Mouse (Mus musculus) cerebellum, adult 2 months (tissue): ENCODE measurements around the gene Abcc9. TPM values are rescaled to one million over a fixed set of nuclear protein-coding genes. Genes with fewer than 3 reads are reported as not detected.

Source experiments
- DNase-seq, 2 experiments: peaks; one replicate each; pipeline ENCODE4 v3.0.0; 2021
- H3K27ac ChIP-seq: fragments of 200-500 bp; 2 replicates; pipeline ENCODE4 v1.5.1; 2012; ENCODE audit warnings: low read length, control low read depth, inconsistent platforms; ENCODE audit not compliant: insufficient read depth
- H3K27me3 ChIP-seq: fragments of 200-500 bp; 2 replicates; pipeline ENCODE4 v1.6.1; 2012; ENCODE audit warnings: inconsistent platforms, mild to moderate bottlenecking, low read length, moderate library complexity; ENCODE audit not compliant: control insufficient read depth, insufficient read depth
- H3K4me1 ChIP-seq: fragments of 200-500 bp; 2 replicates; pipeline ENCODE4 v1.6.1; 2011; ENCODE audit warnings: low read length; ENCODE audit not compliant: control insufficient read depth, insufficient read depth
- H3K4me3 ChIP-seq: fragments of 200-500 bp; replicated peaks from 2 replicates; pipeline ENCODE3; 2011; ENCODE audit warnings: mild to moderate bottlenecking, low read depth, low read length, control low read depth; ENCODE audit not compliant: insufficient read depth
- CTCF ChIP-seq: fragments of 200-500 bp; IDR thresholded peaks from 2 replicates; pipeline ENCODE4 v1.5.1; 2011; ENCODE audit warnings: low read depth, mild to moderate bottlenecking, control low read depth, low read length, moderate library complexity, borderline replicate concordance; ENCODE audit not compliant: insufficient read depth
- POLR2A ChIP-seq: fragments of 200-500 bp; IDR thresholded peaks from 2 replicates; pipeline ENCODE4 v1.6.1; 2011; ENCODE audit warnings: low read length, control low read depth, borderline replicate concordance; ENCODE audit not compliant: insufficient read depth
- WGBS: fragments of 180-500 bp; shearing (Covaris S2); methylation state at CpG from one replicate; pipeline ENCODE4 v1.1.7; 2018; 5-methylcytosine and 5-hydroxymethylcytosine counted together
- polyA plus RNA-seq: library from polyadenylated mRNA; depleted of rRNA; stranded (reverse); fragments of >200 nt; gene quantifications from 2 replicates; pipeline ENCODE4 v1.2.3, GENCODE M21; 2012

Gene Abcc9
- polyA plus RNA-seq, 1 experiment: 3.6 TPM

GRCm38 (mm10) chr6:142634530-142635184 lies 67.5 kb downstream of the Abcc9 start:
- Histone ChIP-seq H3K4me1 (no peaks in the 10 kb centered on the region), H3K27ac (no peak overlapping the region), H3K27me3 (no peaks in the 10 kb centered on the region), H3K4me3 (no peak overlapping the region)
- no peak for TF ChIP-seq POLR2A
- no peak for DNase-seq
- 81% methylated on average over 10 of the region's 10 CpGs for WGBS

GRCm38 (mm10) chr6:142623351-142623750 lies 78.8 kb downstream of the Abcc9 start:
- Histone ChIP-seq H3K4me3 (no peak overlapping the region), H3K27me3 (no peaks in the 10 kb centered on the region), H3K27ac (no peak overlapping the region), H3K4me1 (no peaks in the 10 kb centered on the region)
- TF ChIP-seq POLR2A (no peak), CTCF (no peak)
- DNase-seq: no peak
- WGBS: 54% methylated on average over 6 of the region's 6 CpGs

- 0 out of 2 replicates have a peak, but pooled peaks cover 3% of the 10 kb centered on the region for H3K4me1 ChIP-seq
Measured at GRCm38 (mm10) chr6:142616659-142617058, 85.5 kb downstream of the Abcc9 start.

GRCm38 (mm10) chr6:142614324-142614723 lies 87.8 kb downstream of the Abcc9 start:
- Histone ChIP-seq H3K27ac (no peak overlapping the region), H3K27me3 (no peaks in the 10 kb centered on the region), H3K4me1 (0 out of 2 replicates have a peak, but pooled peaks cover 3% of the 10 kb centered on the region), H3K4me3 (no peak overlapping the region)
- WGBS: 8% methylated on average over 10 of the region's 10 CpGs
- peak; percentile 13 to 19 for DNase-seq
- TF ChIP-seq POLR2A (no peak), CTCF (no peak)

More at GRCm38 (mm10) chr6:142616659-142617058, 85.5 kb downstream of the Abcc9 start:
- Histone ChIP-seq H3K27ac (no peak overlapping the region), H3K27me3 (no peaks in the 10 kb centered on the region), H3K4me3 (no peak overlapping the region)
- no peak for DNase-seq
- TF ChIP-seq CTCF: no peak
- TF ChIP-seq POLR2A: no peak
- WGBS: 21% methylated on average over 3 of the region's 3 CpGs

GRCm38 (mm10) chr6:142612366-142612765 lies 89.7 kb downstream of the Abcc9 start:
- TF ChIP-seq CTCF (no peak), POLR2A (no peak)
- H3K4me3 ChIP-seq: no peak overlapping the region
- DNase-seq: no peak
- no peak overlapping the region for H3K27ac ChIP-seq
- WGBS: 34% methylated on average over 8 of the region's 8 CpGs
- no peaks in the 10 kb centered on the region for H3K27me3 ChIP-seq
- 0 out of 2 replicates have a peak, but pooled peaks cover 3% of the 10 kb centered on the region for H3K4me1 ChIP-seq

- WGBS: 58% methylated on average over 9 of the region's 9 CpGs
- DNase-seq: no peak
- H3K27me3 ChIP-seq: no peaks in the 10 kb centered on the region
- 0 out of 2 replicates have a peak, but pooled peaks cover 3% of the 10 kb centered on the region for H3K4me1 ChIP-seq
- no peak overlapping the region for H3K4me3 ChIP-seq
- no peak overlapping the region for H3K27ac ChIP-seq
- TF ChIP-seq CTCF: no peak
- no peak for TF ChIP-seq POLR2A
Measured at GRCm38 (mm10) chr6:142609401-142610373, 92.4 kb downstream of the Abcc9 start.

- Histone ChIP-seq H3K27ac (no peak overlapping the region), H3K4me3 (no peak overlapping the region), H3K27me3 (no peaks in the 10 kb centered on the region), H3K4me1 (no peaks in the 10 kb centered on the region)
- DNase-seq: no peak
- whole genome bisulfite sequencing: 78% methylated on average over 7 of the region's 7 CpGs
- TF ChIP-seq POLR2A (no peak), CTCF (no peak)
Measured at GRCm38 (mm10) chr6:142607080-142607479, 95.0 kb downstream of the Abcc9 start.
